Mouse (Mus musculus) heart, adult 18-20 months (tissue): ENCODE data around the gene Kcnk2. TPM values are rescaled to one million over a fixed set of nuclear protein-coding genes. Genes with fewer than 3 reads are reported as not detected.
"Not testable (repeated sequence)": the region's sequence is repeated elsewhere in the genome, so short reads cannot be mapped to it uniquely, and the experiment has no call there.

Source experiments
- DNase-seq, 2 experiments: peaks; one replicate each; pipeline ENCODE4 v3.0.0; 2021 to 2022; ENCODE audit warnings: mixed read lengths in 1 of 2
- total RNA-seq, 2 experiments: library from RNA; stranded (reverse); gene quantifications; 2 replicates each; pipeline ENCODE4 v1.2.3; 2021

Gene Kcnk2
- total RNA-seq, 2 experiments from 2014 or later = 1.9 to 3.0 TPM

DNA sequence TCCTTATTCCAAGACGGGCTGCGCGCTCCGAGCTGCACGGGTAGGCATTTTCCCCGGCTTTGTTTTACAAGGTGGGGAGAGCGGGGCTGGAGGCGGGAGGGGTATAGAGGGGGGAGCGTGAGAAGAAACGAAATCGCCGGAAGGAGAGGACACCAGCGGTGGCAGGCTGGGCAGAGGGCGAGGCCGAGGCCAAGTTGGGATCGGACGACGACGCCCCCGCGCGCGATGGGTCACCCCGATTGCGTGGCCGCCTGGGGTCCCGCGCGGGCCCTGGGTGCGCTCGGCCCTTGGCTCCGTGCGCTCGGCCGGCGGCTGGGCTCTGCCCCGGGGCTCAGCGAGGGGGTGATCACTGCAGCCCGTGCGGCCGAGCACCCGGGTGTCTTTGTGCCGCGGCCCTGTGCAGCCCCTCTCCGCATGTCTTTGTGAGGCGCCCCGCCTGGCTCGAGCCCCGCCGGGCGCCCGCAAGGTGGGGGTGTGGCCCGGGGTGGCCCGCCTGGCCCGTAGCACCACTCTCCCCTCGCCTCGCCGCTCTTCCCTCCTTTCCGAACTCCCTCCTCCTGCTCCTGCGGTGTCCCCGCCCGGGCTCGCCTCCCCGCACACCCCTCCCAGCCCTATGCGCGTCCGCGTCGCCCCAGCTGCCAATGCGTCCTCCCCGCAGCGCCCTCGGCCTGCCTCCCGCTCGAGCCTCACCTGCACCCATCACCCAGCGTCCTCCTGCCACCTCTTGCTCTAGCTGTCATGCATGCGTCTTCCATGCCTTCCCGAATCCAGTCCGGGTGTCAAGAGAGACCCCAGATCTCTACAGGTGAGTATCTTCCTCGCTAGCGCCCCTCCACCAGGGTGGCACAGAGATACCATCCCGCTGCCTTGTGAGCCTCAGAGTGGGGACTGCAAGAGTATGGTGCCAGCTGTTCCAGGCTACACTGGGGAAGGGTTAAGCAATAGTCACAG, 58.5 kb downstream of the Kcnk2 start:
- DNase-seq = peak; percentile 23 to 32

DNA sequence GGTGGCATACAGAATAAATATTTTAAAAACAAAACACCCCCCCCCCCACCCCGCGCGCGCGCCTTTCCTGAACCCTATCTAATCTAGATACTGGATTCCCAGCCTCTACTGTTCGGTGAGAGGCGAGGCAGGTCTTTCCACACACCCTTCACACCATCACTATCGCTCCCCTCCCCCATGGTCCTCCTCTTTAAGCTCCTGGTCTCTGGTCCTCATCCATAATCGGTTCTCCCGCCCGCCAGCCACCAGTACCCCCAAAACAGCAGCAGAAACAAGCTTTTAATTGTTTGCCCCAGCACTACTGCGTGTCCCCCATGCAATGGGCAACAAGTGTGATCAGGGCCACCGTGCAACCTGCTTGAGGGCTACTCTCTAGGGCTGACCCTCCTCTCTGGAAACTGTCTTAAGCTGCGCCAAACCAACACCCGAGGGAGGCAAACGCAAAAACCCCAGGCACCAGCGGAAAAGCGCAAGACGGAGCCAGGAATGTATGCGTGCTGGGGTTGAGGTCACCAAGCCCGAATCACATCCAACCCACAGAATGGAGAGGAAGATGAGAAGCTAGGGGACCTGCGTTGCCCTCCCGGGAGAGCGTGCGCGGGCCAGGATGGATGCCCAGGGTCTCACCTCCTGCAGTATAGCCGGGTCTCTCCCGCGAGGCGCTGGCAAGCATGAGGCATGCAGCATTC, 59.5 kb downstream of the Kcnk2 start:
- peak in 1 of 2 experiments; percentile 15 for DNase-seq

DNA sequence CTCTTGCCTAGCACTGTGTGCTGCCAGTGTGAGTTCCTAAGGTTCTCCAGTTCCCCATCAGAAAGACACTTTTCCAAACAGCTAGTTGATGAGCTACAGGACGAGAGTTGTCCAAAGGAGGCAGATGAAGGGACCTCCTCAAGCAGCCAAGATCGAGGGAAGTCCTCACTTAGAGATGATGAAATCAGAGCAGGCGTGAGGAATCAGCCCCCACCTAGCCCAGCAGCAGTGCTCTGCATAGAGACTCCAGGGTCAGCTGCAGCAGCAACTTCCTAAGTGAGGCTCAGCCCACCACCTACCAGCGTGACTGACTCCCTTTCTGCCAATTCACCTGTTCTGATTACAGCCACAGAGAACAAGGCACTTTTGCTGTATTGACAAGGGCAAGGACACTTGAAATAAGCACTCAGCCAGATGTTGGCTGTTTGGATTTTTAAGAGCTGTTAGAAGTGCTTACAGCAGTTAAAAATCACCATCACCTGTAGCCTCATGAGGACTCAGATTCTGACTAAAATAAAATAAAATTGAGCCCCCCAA, 60.6 kb downstream of the Kcnk2 start:
- DNase-seq = peak in 1 of 2 experiments; percentile 7

DNA sequence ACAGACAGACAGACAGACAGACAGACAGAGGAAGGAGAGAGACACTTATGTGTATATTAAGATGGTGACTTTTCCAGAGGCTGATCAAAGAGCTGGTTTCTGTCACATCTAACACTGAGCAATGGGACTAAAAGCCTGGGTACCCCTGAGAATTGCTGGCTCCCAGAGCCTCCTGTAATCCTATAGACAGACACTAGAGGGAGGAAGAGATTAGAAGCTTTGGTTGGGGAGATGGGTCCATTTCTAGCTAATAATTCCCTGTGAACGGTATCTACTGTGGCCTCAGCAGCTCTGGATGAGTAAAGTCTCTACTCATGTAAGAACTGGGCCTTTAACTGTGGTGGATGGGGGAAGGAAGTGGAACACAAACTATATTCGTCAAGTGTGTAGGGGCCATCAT, 86.2 kb downstream of the Kcnk2 start:
- no peak for DNase-seq

DNA sequence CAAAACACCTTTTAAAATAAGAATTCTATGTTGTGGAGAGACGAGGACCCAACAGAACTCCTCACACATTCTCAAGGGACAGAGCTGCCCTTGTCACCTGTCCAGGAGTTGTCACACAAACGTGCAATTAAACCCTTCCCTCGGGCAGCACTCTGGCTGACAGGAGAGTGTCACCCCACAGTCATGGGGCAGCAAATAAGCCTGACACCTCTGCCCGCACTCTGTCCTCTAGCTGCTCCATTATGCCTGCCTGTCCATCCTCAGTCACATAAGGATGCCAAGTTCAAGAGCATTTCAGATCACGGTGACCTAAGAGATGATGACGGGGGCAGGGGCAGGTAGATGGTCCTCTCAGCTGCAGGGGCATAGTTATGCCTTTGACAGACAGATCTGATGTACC, 87.6 kb downstream of the Kcnk2 start:
- no peak for DNase-seq

DNA sequence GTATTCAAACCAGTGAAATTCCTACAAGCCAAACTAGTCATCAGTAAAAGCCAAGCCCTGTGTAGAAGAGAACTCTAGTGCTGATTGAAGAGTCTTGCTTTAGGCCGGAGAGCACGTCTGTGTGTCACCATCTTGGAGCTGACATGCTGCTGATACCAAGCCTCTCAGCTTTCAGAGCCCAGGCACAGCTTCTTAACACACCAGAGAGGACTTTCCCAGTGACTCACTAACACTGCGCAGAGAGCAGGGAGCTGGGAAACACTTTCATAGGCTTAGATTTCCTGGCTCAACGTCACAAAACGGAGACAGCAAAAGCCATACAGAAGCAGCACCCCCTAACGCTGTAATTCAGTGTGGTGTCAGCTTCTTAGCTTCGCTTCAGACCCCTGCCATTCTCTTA, 88.3 kb downstream of the Kcnk2 start:
- DNase-seq = no peak

DNA sequence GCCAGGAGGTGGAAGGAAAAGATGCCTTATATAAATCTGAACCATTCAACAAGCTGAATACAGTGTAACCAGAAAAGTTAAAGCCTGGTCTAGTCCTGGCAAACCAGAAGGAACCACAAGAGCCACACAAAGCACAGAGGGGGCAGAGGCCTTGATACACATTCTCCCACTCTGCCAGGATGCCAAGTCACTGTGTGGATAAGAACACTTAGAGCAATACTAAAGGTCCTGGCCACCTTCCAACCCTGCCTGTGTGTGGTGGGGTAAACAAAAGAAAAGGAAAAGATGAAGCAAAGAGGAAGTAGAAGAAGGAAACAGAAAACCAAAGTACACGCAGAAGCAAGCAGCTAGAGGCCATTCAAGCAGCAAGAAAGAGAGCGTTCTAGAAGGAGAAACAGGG, 91.9 kb downstream of the Kcnk2 start:
- no peak for DNase-seq

DNA sequence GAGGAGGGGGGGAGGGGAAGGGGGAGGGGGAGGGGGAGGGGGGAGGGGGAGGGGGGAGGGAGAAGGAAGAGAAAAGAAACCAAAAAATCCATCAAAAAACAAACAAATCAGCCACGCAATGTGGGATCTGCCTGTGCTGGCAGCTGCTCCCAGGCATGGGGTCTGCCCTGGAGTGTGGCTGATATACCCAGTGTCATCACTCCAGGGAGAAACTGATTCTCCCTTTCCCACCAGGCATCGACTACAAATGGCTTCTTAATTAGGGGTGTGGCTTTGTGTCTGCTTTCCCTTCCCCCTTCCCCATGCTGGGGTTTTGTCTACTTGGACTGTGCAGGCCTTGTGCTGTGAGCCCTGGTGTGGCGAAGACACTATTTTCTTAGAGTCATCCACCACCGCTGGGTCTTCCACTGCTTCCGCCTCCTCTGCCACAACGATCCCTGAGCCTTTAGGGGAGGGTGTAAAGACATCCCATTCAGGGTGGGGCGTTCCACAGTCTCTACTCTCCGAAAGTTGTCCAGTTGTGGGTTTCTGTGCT, 97.0 kb downstream of the Kcnk2 start:
- DNase-seq = no peak

DNA sequence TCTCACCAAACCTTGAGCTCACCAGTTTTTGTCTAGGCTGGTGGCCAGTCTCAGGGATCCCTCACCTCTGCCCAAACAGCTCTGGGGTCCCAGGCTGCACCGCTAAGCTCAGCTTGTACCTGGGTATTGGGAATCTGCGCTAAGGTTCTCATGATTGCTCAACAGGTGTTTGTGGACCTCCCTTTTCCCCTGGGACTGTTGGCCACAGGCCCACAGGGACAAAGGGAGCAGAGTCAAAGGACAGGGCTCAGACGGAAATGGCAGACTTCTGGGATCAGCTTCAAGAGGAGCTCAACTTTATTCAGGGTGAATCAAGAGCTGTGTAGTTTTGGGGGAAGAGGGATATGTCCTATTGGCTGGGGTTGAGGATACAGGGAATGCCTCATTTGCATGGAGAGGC, 99.1 kb downstream of the Kcnk2 start:
- DNase-seq = no peak

DNA sequence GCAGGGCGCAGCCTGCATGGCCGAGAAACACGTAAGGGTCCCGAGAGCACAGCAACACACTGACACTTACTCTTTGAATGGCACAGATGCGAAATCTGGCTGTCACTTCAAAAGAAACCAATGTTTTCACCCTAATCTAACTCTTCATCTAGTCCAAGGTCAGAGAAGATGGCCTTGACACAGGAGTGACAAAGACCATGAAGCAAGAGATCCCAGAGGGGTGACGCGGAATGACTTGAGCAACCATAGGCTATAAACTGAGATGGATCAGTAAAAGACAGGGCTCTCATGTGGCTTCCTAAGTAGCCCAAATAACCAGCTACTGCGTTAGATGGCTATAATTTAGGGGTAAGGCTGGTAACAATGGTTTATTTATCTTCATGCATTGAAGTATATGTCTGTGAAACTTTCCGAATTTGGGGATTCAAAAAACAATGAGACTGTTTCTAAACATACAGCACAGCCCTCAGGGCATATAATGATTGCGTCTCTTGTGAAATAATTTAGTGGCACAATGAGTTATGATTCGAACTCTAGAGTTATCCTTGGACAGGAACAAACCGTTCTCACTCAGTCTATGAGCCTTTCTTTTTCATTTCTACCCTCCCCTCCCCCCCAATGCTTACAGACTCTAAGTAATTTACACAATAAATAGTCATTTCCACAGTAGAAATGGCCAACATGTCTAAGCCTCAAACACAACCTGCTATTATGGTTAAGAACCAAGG, 108.2 kb downstream of the Kcnk2 start:
- no peak for DNase-seq

DNA sequence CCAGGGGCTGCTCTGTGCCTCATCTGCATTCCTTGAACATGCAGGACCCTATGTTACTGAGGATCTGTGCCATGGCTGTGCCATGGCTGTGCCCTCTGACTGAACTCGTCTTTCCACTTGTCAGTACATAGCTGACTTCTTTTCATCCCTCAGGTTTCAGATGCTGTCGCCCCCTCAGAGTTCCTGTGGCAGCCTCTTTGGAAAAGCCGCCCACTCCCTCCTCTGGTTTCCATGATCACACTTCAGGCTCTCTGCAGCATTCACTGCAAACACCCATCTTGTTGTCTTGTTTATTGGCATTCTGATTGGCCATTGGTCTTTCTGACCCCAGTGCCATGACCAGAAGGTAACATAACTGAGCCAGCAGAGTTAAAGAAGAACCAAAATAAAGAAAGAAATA, 111.2 kb downstream of the Kcnk2 start:
- DNase-seq = no peak

DNA sequence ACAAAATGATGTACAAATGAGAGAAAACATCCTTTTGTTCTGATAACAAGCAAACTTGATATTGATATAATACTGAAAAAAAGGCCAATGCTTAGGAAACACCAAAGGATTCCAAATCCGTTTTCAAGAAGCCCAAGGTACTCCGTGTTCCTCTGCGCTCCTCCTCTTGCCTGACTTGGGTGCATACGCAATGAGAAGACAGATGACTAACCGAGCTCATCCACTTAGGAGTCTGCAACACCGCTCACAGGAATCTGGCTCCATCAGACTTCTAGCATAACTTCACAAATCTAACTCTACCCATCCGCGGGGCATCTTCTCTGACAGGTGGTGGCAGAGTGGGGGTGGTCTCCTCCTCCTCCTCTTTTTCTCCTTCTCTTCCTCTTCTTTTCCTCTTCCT, 113.1 kb downstream of the Kcnk2 start:
- no peak for DNase-seq

DNA sequence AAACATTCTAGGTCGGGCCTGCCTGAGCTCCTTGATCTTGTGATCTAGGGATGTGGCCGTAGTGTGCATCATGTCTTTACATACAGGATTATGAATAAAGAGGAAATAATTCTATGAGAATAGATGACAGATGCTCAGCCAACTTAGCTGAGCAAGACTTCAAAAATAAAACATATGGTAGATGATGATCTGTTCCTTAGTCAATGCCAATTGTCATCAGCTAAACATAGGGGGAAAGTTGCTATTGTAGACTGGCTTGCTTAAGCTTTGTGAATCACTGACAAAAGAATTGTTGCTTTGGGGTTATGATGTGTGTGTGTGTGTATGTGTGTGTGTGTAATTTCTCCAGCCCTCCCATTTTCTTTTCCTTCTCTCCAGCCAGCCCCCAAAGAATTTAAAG, 129.8 kb downstream of the Kcnk2 start:
- no peak for DNase-seq

DNA sequence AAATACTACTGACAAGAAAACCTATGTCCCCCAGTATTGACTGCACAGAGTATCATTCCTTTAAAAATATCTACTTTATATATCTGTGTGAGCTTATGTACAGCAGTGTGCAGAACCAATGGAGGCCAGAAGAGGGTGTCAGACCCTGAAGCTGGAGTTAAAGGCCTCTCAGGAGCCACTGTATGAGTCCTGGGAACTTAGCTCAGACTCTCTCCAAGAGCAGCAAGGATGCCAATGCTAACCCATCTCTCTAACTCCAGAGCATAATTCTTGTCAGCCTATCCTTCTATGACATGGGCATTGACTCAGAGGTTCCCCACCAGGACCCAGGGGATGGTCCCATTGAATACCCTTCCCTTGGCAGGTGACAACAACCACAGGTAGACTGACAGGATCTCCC, 148.4 kb downstream of the Kcnk2 start:
- DNase-seq = no peak

DNA sequence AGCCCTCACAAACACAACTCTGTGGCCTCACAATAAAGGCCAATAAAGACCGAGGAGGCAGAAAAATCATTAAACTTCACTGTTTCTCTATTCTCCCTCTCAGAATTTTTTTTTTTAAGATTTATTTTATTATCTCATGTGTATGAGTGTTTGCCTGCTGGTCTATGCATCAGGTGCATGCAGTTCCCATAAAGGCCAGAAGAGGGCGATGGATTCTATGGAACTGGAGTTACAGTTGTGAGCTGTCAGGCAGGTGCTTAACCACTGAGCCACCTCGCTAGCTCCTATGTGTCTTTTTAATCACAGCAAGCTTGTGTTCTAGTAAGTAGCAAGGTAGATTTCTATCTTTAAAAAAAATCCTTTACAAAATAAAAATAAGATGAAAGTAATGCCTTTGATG, 148.9 kb downstream of the Kcnk2 start:
- no peak for DNase-seq

DNA sequence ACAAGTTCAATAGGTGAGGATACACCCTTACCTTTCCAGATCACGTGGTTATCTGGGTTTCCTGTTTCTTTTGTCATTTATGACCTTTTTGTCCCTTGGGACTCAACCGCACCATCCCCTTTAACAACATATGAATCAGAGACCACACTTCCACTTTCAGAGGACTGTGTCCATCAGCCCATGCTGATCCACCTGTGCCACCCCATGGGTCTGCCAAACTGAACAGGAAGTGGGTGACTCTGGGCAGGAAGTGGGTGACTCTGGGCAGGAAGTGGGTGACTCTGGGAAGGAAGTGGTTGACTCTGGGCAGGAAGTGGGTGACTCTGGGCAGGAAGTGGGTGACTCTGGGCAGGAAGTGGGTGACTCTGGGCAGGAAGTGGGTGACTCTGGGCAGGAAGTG, 158.9 kb downstream of the Kcnk2 start:
- DNase-seq = not testable (repeated sequence)

DNA sequence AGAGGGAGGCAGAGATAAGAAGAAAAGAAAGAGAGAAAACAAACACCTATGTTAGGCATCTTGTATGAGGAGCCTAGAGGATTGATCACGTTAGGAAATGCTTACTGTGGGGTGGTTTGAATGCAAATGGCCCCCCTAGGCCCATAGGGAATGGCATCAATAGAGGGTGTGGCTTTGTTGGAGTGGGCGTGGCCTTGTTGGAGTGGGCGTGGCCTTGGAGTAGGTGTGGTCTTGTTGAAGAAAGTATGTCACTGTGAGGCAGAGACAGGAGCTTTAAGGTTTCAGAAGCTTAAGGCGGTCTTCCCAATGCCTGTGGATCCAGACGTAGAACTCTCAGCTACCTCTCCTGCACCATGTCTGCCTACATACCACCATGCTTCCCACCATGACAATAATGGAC, 166.8 kb downstream of the Kcnk2 start:
- DNase-seq = no peak

DNA sequence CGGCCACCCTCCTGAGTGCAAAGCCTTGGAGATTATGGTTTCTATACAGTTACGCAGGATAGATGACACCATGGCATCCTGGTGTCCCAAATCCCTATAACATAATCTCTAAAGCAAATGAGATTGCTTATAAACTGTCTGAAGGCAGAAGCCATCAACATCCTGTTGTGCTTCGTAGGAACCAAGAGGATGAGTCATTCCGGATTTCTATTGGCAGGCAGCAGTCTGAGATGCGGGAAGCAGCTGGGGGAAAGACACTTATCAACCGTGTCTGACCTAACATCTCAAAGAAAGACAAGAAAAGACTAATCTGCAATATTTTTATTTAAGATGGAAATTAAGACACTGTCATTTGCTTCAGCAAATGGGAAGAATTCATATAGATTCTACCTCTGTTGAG, 169.2 kb downstream of the Kcnk2 start:
- DNase-seq = peak in 1 of 2 experiments; percentile 34

DNA sequence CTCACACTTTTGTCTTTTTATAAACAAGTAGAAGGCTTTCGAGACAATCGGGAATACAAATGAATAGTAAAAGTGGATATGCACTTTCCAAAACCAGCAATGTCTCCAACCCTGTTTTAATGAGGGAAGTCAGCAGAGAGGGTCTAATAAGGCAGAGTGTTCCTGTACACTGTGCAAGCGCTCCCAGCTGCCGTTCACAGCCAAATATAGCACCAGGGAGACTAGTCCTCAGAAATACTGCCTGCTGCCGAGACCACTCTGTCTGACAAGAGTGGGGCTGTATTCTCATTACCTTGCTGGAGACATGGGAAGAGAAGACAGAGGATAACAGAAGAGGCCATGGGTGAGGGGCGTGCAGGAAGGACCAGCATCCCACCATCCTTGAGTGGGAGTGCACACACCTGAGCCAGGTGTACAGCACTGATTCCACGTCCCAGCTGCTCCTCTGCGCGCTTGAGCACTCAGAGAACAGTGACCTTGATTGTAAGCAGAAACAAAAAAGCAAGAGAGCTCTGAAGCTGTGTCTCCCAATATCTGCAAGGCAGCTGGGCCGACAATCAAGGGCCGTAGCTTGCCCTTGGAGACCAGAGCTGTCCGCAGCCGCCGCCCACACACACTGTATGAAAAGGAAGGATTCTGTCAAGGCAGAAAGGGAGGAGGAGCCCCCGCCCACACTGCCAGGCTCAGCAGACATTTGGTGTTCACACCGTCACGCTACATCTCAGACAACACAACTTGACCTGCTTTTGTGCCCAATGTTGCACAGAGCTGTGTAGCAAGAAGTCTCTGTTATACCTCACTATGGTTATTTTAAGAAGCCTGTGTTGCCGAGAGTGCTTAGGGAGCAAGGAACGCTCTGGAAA, 173.6 kb downstream of the Kcnk2 start:
- peak in 1 of 2 experiments; percentile 29 for DNase-seq

DNA sequence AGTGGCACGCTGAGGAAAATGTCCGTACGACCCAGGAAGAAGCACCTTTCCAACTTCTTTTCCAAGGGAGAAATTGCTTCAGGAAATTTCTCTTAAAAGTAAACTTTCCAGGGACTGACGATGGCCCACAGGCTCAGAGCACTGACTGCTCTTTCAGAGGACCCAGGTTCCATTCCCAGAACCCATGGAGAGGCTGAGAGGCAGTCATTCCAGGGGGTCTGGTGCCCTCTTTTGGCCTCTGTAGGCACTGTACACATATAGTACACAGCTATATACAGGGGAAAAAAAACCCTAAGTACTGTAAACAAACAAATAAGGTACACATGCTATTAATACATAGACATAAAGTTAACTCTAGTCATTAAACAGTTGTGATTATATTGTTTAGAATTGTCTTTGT, 174.6 kb downstream of the Kcnk2 start:
- DNase-seq = no peak

DNA sequence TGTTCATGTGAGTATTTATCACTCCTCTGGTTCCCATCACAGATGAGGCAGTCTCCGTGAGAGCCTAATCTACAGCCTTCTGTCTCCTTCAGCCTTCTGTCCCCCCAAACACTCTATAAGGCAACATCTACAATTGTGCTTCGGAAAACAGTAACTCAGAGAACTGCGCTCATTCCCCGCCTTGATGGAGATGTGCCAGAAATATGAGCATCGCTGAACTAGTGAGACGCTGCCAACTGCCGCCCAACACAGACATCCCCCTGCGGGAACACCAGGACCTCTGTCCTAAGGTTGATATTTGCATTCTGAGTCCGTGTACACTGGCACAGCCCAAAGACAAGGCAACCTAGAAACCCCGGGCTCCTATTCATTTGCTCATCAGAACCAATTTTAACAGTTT, 183.0 kb downstream of the Kcnk2 start:
- DNase-seq = no peak
